Mouse (Mus musculus): ENCODE results near the gene Fgf10. TPM values are rescaled to one million over a fixed set of nuclear protein-coding genes. Genes with fewer than 3 reads are reported as not detected.

Gene Fgf10
- polyA plus RNA-seq, 1 experiment from 2014 or later, result 0.52 TPM

DNA sequence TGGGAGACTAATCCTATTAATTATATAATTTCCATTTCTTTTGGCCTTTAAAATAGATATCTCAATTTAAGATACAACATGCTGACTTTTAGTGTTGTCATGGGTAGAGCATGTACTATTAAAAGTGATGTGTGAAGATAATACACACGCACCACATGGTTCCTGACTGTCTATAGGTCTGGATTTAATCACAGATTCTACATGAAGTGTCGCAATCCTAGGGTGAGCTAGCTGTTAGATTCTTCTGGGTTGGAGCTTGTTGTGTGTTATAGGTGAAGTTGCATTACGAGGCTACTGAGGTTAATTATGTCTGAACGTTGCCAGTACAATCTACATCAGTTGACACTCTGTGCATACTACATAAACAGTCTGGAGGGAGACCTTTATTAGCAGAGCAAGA, 73.2 kb downstream of the Fgf10 start:
- H3K4me1 ChIP-seq (ENCODE audit: control insufficient read depth, insufficient read depth, low read length), result no peaks in the 10 kb centered on the region
- H3K9ac ChIP-seq (ENCODE audit: low read length), result no peak overlapping the region
- H3K4me3 ChIP-seq (ENCODE audit: low read depth, low read length), result no peak overlapping the region
- H3K4me2 ChIP-seq (ENCODE audit: low read length), result no peak overlapping the region
- DNase-seq (ENCODE audit: low spot score) (no peak), ATAC-seq (no peak)
- H3K27me3 ChIP-seq (replicated peaks; ENCODE audit: control insufficient read depth, insufficient read depth, low read length), result no peaks in the 10 kb centered on the region
- no peak overlapping the region for H3K27ac ChIP-seq (ENCODE audit: low read depth, low read length)
- H3K9me3 ChIP-seq (replicated peaks; ENCODE audit: control insufficient read depth, low read length), result no peaks in the 10 kb centered on the region
- 83% methylated on average over 4 of the region's 4 CpGs for WGBS
- no peaks in the 10 kb centered on the region for H3K36me3 ChIP-seq (ENCODE audit: control insufficient read depth, insufficient read depth, low read length)

- Histone ChIP-seq H3K4me3 (ENCODE audit: low read depth, low read length) (no peak overlapping the region), H3K4me2 (ENCODE audit: low read length) (no peak overlapping the region), H3K9ac (ENCODE audit: low read length) (no peak overlapping the region), H3K36me3 (ENCODE audit: control insufficient read depth, insufficient read depth, low read length) (no peaks in the 10 kb centered on the region), H3K4me1 (ENCODE audit: control insufficient read depth, insufficient read depth, low read length) (no peaks in the 10 kb centered on the region), H3K27ac (ENCODE audit: low read depth, low read length) (no peak overlapping the region), H3K9me3 (replicated peaks; ENCODE audit: control insufficient read depth, low read length) (no peaks in the 10 kb centered on the region), H3K27me3 (replicated peaks; ENCODE audit: control insufficient read depth, insufficient read depth, low read length) (no peaks in the 10 kb centered on the region)
- ATAC-seq (no peak), DNase-seq (ENCODE audit: low spot score) (no peak)
- WGBS, result 85% methylated on average over 7 of the region's 7 CpGs
Measured at GRCm38 (mm10) chr13:118744806-118745205, 75.2 kb downstream of the Fgf10 start.

DNA sequence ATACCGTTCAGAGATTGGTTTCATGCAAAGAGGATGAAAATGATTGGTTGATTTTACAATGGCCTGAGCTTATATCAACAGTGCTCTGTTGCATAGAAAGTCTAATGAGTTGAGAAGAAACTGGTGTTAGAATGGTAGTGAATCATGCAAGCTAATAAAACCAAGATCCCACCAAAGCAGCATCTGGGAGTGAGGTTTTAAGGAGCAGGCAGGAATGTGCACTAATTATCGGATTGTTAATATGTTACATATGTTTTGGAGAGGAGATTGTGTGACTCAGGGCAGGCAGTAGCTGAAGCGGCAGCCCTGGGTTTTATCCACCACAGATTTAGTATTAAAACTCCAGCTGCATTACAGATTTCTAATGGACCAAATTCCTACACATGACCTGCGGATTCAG, 76.8 kb downstream of the Fgf10 start:
- Histone ChIP-seq H3K4me1 (ENCODE audit: control insufficient read depth, insufficient read depth, low read length) (no peaks in the 10 kb centered on the region), H3K27ac (ENCODE audit: low read depth, low read length) (no peak overlapping the region)

GRCm38 (mm10) chr13:118754024-118754423, 84.4 kb downstream of the Fgf10 start:
- H3K27ac ChIP-seq (ENCODE audit: low read depth, low read length), result no peak overlapping the region
- H3K4me3 ChIP-seq (ENCODE audit: low read depth, low read length), result no peak overlapping the region
- no peaks in the 10 kb centered on the region for H3K27me3 ChIP-seq (replicated peaks; ENCODE audit: control insufficient read depth, insufficient read depth, low read length)
- 91% methylated on average over 4 of the region's 4 CpGs for WGBS
- H3K9me3 ChIP-seq (replicated peaks; ENCODE audit: control insufficient read depth, low read length), result no peaks in the 10 kb centered on the region
- H3K9ac ChIP-seq (ENCODE audit: low read length), result no peak overlapping the region
- no peak overlapping the region for H3K4me2 ChIP-seq (ENCODE audit: low read length)
- DNase-seq (ENCODE audit: low spot score) (no peak), ATAC-seq (no peak)
- no peaks in the 10 kb centered on the region for H3K36me3 ChIP-seq (ENCODE audit: control insufficient read depth, insufficient read depth, low read length)
- no peaks in the 10 kb centered on the region for H3K4me1 ChIP-seq (ENCODE audit: control insufficient read depth, insufficient read depth, low read length)

More for the DNA sequence above, 76.8 kb downstream of the Fgf10 start:
- H3K36me3 ChIP-seq (ENCODE audit: control insufficient read depth, insufficient read depth, low read length), result no peaks in the 10 kb centered on the region
- no peak overlapping the region for H3K4me3 ChIP-seq (ENCODE audit: low read depth, low read length)
- H3K27me3 ChIP-seq (replicated peaks; ENCODE audit: control insufficient read depth, insufficient read depth, low read length), result no peaks in the 10 kb centered on the region
- no peak overlapping the region for H3K4me2 ChIP-seq (ENCODE audit: low read length)
- H3K9me3 ChIP-seq (replicated peaks; ENCODE audit: control insufficient read depth, low read length), result no peaks in the 10 kb centered on the region
- no peak for ATAC-seq
- DNase-seq (ENCODE audit: low spot score), result no peak
- 52% methylated on average over 4 of the region's 4 CpGs for WGBS
- H3K9ac ChIP-seq (ENCODE audit: low read length), result no peak overlapping the region

DNA sequence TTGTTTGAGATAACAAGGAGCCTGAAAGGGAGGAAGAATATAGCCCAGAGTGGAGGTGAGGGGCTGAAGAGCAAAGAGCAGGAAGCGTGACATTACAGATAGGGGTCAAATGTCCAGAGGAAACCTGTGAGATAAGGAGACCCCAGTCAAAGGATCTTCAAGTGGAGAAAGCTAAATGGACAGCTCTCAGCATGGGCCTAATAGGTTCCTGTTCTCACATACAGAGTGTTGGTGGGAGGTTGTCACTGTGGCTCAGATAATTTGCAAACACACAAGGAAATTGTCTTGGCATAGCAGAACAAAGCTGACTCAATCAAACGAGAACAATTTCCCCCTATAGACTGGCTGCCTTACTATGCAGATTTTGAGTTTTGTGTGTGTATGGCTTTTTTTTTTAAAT, 89.4 kb downstream of the Fgf10 start:
- DNase-seq (ENCODE audit: low spot score), result no peak
- Histone ChIP-seq H3K27me3 (replicated peaks; ENCODE audit: control insufficient read depth, insufficient read depth, low read length) (no peaks in the 10 kb centered on the region), H3K4me1 (ENCODE audit: control insufficient read depth, insufficient read depth, low read length) (no peaks in the 10 kb centered on the region), H3K27ac (ENCODE audit: low read depth, low read length) (no peak overlapping the region), H3K36me3 (ENCODE audit: control insufficient read depth, insufficient read depth, low read length) (no peaks in the 10 kb centered on the region), H3K4me3 (ENCODE audit: low read depth, low read length) (no peak overlapping the region), H3K9me3 (replicated peaks; ENCODE audit: control insufficient read depth, low read length) (no peaks in the 10 kb centered on the region), H3K4me2 (ENCODE audit: low read length) (no peak overlapping the region), H3K9ac (ENCODE audit: low read length) (no peak overlapping the region)
- ATAC-seq, result no peak
- 16% methylated on average over 2 of the region's 2 CpGs for WGBS

DNA sequence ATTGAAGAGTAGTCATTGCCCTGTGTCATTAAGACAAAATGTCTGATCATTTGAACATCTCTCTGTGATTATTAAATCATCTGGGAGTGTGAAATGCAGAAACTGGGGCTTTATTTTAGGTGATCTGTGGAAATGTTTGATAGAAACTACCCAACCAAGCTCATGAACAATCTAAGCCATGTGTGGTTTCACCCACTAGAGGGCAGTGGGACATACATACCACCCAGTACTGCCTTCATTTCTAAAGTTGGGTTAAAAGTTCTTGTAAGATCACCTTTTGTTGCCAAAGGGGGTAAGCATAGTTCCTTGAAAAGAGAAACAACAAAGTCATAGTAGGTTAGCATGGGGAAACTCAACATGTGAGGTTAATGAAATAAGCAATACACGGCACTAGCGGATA, 93.4 kb downstream of the Fgf10 start:
- H3K9ac ChIP-seq (ENCODE audit: low read length), result no peak overlapping the region
- DNase-seq (ENCODE audit: low spot score) (no peak), ATAC-seq (no peak)
- H3K4me2 ChIP-seq (ENCODE audit: low read length), result no peak overlapping the region
- H3K4me1 ChIP-seq (ENCODE audit: control insufficient read depth, insufficient read depth, low read length), result no peaks in the 10 kb centered on the region
- H3K27me3 ChIP-seq (replicated peaks; ENCODE audit: control insufficient read depth, insufficient read depth, low read length), result no peaks in the 10 kb centered on the region
- WGBS, result 97% methylated on average over 2 of the region's 2 CpGs
- no peak overlapping the region for H3K27ac ChIP-seq (ENCODE audit: low read depth, low read length)
- no peak overlapping the region for H3K4me3 ChIP-seq (ENCODE audit: low read depth, low read length)
- no peaks in the 10 kb centered on the region for H3K9me3 ChIP-seq (replicated peaks; ENCODE audit: control insufficient read depth, low read length)
- no peaks in the 10 kb centered on the region for H3K36me3 ChIP-seq (ENCODE audit: control insufficient read depth, insufficient read depth, low read length)

- ATAC-seq (no peak), DNase-seq (ENCODE audit: low spot score) (no peak)
- Histone ChIP-seq H3K27me3 (replicated peaks; ENCODE audit: control insufficient read depth, insufficient read depth, low read length) (no peaks in the 10 kb centered on the region), H3K4me1 (ENCODE audit: control insufficient read depth, insufficient read depth, low read length) (no peaks in the 10 kb centered on the region), H3K4me2 (ENCODE audit: low read length) (no peak overlapping the region), H3K4me3 (ENCODE audit: low read depth, low read length) (no peak overlapping the region), H3K36me3 (ENCODE audit: control insufficient read depth, insufficient read depth, low read length) (no peaks in the 10 kb centered on the region), H3K27ac (ENCODE audit: low read depth, low read length) (no peak overlapping the region), H3K9me3 (replicated peaks; ENCODE audit: control insufficient read depth, low read length) (no peaks in the 10 kb centered on the region), H3K9ac (ENCODE audit: low read length) (no peak overlapping the region)
Measured at GRCm38 (mm10) chr13:118772188-118772587, 102.6 kb downstream of the Fgf10 start.

DNA sequence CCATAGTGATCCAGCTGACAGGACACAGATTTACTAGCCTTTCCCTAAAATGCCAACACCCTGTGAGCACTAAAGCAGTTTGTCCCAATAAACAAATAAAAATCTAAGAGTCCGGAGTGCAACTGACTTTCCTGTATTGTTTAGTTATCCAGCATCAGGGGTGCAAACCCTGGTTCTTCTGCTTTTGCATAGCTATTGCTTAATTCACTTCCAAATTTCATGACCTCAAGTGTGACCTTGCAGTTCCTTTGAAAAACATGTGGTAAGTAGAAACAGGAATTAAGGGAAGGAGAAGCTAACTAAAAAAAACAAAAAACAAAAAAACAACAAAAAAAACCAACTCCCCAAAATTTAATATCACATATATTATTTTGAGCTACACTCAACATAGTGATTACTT, 105.6 kb downstream of the Fgf10 start:
- H3K4me1 ChIP-seq (ENCODE audit: control insufficient read depth, insufficient read depth, low read length), result no peaks in the 10 kb centered on the region
- no peak overlapping the region for H3K4me3 ChIP-seq (ENCODE audit: low read depth, low read length)
- no peak overlapping the region for H3K4me2 ChIP-seq (ENCODE audit: low read length)
- ATAC-seq, result no peak
- WGBS, result 81% methylated on average over 1 of the region's 1 CpGs
- H3K36me3 ChIP-seq (ENCODE audit: control insufficient read depth, insufficient read depth, low read length), result no peaks in the 10 kb centered on the region
- no peaks in the 10 kb centered on the region for H3K27me3 ChIP-seq (replicated peaks; ENCODE audit: control insufficient read depth, insufficient read depth, low read length)
- no peak overlapping the region for H3K9ac ChIP-seq (ENCODE audit: low read length)
- no peak overlapping the region for H3K27ac ChIP-seq (ENCODE audit: low read depth, low read length)
- DNase-seq (ENCODE audit: low spot score), result no peak
- H3K9me3 ChIP-seq (replicated peaks; ENCODE audit: control insufficient read depth, low read length), result no peaks in the 10 kb centered on the region

GRCm38 (mm10) chr13:118779161-118779560, 109.6 kb downstream of the Fgf10 start:
- no peak for ATAC-seq
- Histone ChIP-seq H3K36me3 (ENCODE audit: control insufficient read depth, insufficient read depth, low read length) (no peaks in the 10 kb centered on the region), H3K27me3 (replicated peaks; ENCODE audit: control insufficient read depth, insufficient read depth, low read length) (no peaks in the 10 kb centered on the region), H3K27ac (ENCODE audit: low read depth, low read length) (no peak overlapping the region), H3K4me1 (ENCODE audit: control insufficient read depth, insufficient read depth, low read length) (no peaks in the 10 kb centered on the region), H3K9me3 (replicated peaks; ENCODE audit: control insufficient read depth, low read length) (no peaks in the 10 kb centered on the region), H3K4me2 (ENCODE audit: low read length) (no peak overlapping the region), H3K9ac (ENCODE audit: low read length) (no peak overlapping the region), H3K4me3 (ENCODE audit: low read depth, low read length) (no peak overlapping the region)
- no peak for DNase-seq (ENCODE audit: low spot score)
- 92% methylated on average over 2 of the region's 2 CpGs for WGBS

DNA sequence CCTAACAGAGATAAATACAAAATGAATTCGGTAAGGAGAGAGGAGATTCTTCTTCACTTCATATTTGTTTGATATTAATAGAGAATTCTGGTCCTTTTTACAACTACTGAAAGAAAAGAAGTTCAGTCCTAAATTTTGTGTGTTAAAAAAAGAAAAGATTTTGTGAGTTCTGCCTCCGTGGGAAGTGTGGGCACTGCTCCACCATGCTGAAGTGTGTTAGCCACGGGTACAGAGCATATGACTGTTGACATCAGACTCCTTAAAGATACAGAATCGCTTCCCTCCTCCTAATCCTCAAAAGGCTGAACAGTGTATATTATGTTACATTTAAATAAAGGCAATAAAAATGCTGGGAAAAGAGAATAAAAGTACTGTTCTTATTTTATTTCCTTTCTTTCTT, 122.2 kb downstream of the Fgf10 start:
- Histone ChIP-seq H3K27ac (ENCODE audit: low read depth, low read length) (no peak overlapping the region), H3K9me3 (replicated peaks; ENCODE audit: control insufficient read depth, low read length) (no peaks in the 10 kb centered on the region), H3K4me2 (ENCODE audit: low read length) (no peak overlapping the region), H3K36me3 (ENCODE audit: control insufficient read depth, insufficient read depth, low read length) (no peaks in the 10 kb centered on the region), H3K27me3 (replicated peaks; ENCODE audit: control insufficient read depth, insufficient read depth, low read length) (no peaks in the 10 kb centered on the region), H3K4me1 (ENCODE audit: control insufficient read depth, insufficient read depth, low read length) (no peaks in the 10 kb centered on the region), H3K4me3 (ENCODE audit: low read depth, low read length) (no peak overlapping the region), H3K9ac (ENCODE audit: low read length) (no peak overlapping the region)
- 75% methylated on average over 4 of the region's 4 CpGs for WGBS
- ATAC-seq (no peak), DNase-seq (ENCODE audit: low spot score) (no peak)

All from forebrain, embryonic 14.5 days (tissue).